Mouse (Mus musculus): Measurements from ENCODE around the gene Olfr1234. TPM values are rescaled to one million over a fixed set of nuclear protein-coding genes. Genes with fewer than 3 reads are reported as not detected.

Olfr1234 gene
- polyA plus RNA-seq (2021) = not detected

- ATAC-seq = no peak
- CTCF ChIA-PET = no interaction called here
- H3K27me3 ChIP-seq = no peaks in the 10 kb centered on the region
- no peak for TF ChIP-seq CTCF (IDR thresholded peaks at IDR 0.05)
- POLR2A ChIA-PET = no interaction called here
- in situ Hi-C loops (cut with MboI; ENCODE audit: low pct_unique_long_range_greater_than_20kb) = no loop called here
- DNase-seq (ENCODE audit: low read depth, low spot score) = no peak
Measured at GRCm38 (mm10) chr2:89364765-89365164, at the start of gene Olfr1234. Gene Olfr1234, minus strand, starts transcription at chr2:89364865.

DNA sequence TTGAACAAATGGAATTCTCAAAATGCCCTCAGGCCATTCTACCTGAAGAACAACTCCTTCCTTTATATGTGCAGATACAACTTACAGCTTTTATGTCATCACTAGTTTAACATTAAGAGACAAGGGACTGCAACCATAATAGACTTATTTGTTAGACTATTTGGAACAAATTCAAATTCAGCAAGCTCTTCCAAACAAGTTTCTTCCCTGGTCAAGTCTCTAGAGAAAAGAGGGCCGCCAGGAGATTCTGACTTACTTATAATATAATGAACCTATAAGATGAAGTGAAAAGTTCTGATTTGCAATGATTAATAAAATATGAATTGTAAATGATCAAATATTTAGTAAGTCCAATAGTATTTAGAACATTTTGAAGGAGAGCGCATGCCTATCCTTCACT, 44.9 kb upstream of the Olfr1234 start, which contains the start of gene Olfr1238:
TSS of gene Olfr1238 (minus strand) at position 101 of the 400 bp plus-strand sequence.
- no peak for DNase-seq (ENCODE audit: low read depth, low spot score)
- TF ChIP-seq CTCF (IDR thresholded peaks at IDR 0.05) = no peak
- CTCF ChIA-PET = no interaction called here
- no peaks in the 10 kb centered on the region for H3K27me3 ChIP-seq
- in situ Hi-C loops (cut with MboI; ENCODE audit: low pct_unique_long_range_greater_than_20kb) = no loop called here
- no peak for ATAC-seq
- POLR2A ChIA-PET = no interaction called here

DNA sequence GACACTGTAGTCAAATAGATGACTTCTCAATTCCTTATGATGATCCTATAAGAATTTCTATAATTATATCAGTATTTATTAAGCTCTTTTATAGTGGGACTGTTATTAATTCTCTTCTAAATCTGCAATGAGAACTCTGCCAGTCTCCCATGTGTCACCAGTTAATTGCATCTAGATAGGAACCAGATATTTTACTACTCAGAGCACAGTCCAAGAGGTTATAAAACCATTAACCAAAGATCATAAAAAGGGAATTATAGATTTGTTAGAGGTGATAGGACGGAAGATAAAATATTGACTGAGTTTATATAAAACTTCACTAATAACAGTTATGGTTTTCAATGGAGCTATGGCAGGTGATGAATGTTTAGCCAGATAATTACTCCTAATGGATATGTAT, 36.2 kb upstream of the Olfr1234 start:
- ChIA-PET POLR2A (no interaction called here), CTCF (no interaction called here)
- no peaks in the 10 kb centered on the region for H3K27me3 ChIP-seq
- ATAC-seq (no peak), DNase-seq (ENCODE audit: low read depth, low spot score) (no peak)
- TF ChIP-seq CTCF (IDR thresholded peaks at IDR 0.05) = no peak
- in situ Hi-C loops (cut with MboI; ENCODE audit: low pct_unique_long_range_greater_than_20kb) = no loop called here

DNA sequence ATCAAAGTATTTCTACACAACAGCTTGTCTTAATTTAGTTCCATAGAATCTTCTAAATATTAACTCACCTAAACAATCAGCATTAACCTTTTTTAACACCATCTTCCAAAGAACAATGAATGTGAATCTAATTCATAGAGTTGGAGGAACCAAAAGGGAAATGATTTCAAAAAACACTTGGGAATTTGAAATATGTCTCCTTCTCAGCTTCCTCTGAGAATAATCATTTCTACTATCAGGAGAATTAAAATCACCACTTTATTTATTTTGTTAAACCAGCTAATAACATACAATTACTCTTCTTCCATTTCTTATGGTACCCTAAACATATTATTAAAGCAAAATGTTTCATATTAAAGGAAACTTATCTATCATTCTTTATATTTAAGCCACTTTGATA, 22.4 kb downstream of the Olfr1234 start, which contains the start of gene Olfr1233:
TSS of gene Olfr1233 (minus strand) at position 101 of the 400 bp plus-strand sequence.
- ChIA-PET CTCF (no interaction called here), POLR2A (no interaction called here)
- H3K27me3 ChIP-seq = peaks cover 6% of the 10 kb centered on the region
- DNase-seq (ENCODE audit: low read depth, low spot score) (no peak), ATAC-seq (no peak)
- no peak for TF ChIP-seq CTCF (IDR thresholded peaks at IDR 0.05)
- in situ Hi-C loops (cut with MboI; ENCODE audit: low pct_unique_long_range_greater_than_20kb) = no loop called here

GRCm38 (mm10) chr2:89329575-89329974, 35.1 kb downstream of the Olfr1234 start, which contains the start of gene Olfr1232:
Gene Olfr1232, minus strand, starts transcription at chr2:89329675.
- no peak for DNase-seq (ENCODE audit: low read depth, low spot score)
- no peak for ATAC-seq
- ChIA-PET POLR2A (no interaction called here), CTCF (no interaction called here)
- no peaks in the 10 kb centered on the region for H3K27me3 ChIP-seq
- TF ChIP-seq CTCF (IDR thresholded peaks at IDR 0.05) = no peak
- in situ Hi-C loops (cut with MboI; ENCODE audit: low pct_unique_long_range_greater_than_20kb) = no loop called here

Other genes starting within 250 kb of the Olfr1234 start
- gene Olfr1221, start 247.6 kb downstream of the Olfr1234 start, polyA plus RNA-seq (2021) = not detected
- not detected for gene Olfr1222, start 231.8 kb downstream of the Olfr1234 start, polyA plus RNA-seq (2021)
- gene Olfr1223, start 213.3 kb downstream of the Olfr1234 start, polyA plus RNA-seq (2021) = not detected
- gene Olfr1224-ps1, start 200.8 kb downstream of the Olfr1234 start, polyA plus RNA-seq (2021) = not detected
- gene Olfr1225, start 190.2 kb downstream of the Olfr1234 start, polyA plus RNA-seq (2021) = not detected
- not detected for gene Olfr1226, start 164.8 kb downstream of the Olfr1234 start, polyA plus RNA-seq (2021)
- gene Olfr1228, start 110.8 kb downstream of the Olfr1234 start, polyA plus RNA-seq (2021) = not detected
- not detected for gene Olfr1229, start 76.9 kb downstream of the Olfr1234 start, polyA plus RNA-seq (2021)
- not detected for gene Olfr1230, start 67.6 kb downstream of the Olfr1234 start, polyA plus RNA-seq (2021)
- not detected for gene Olfr1231, start 57.8 kb downstream of the Olfr1234 start, polyA plus RNA-seq (2021)
- gene Olfr1232, start 35.2 kb downstream of the Olfr1234 start, polyA plus RNA-seq (2021) = not detected
- gene Olfr1233, start 22.5 kb downstream of the Olfr1234 start, polyA plus RNA-seq (2021) = not detected
- gene Olfr1238, start 44.8 kb upstream of the Olfr1234 start, polyA plus RNA-seq (2021) = not detected
- gene Olfr1239, start 55.5 kb upstream of the Olfr1234 start, polyA plus RNA-seq (2021) = not detected
- not detected for gene Olfr1240, start 78.1 kb upstream of the Olfr1234 start, polyA plus RNA-seq (2021)
- not detected for gene Olfr1241, start 122.3 kb upstream of the Olfr1234 start, polyA plus RNA-seq (2021)
- gene Olfr1242, start 133.5 kb upstream of the Olfr1234 start, polyA plus RNA-seq (2021) = not detected
- gene Olfr1243, start 166.6 kb upstream of the Olfr1234 start, polyA plus RNA-seq (2021) = not detected
- gene Olfr1245, start 213.6 kb upstream of the Olfr1234 start, polyA plus RNA-seq (2021) = not detected
- gene Olfr1246, start 228.3 kb upstream of the Olfr1234 start, polyA plus RNA-seq (2021) = not detected
- gene Olfr1247, start 249.3 kb upstream of the Olfr1234 start, polyA plus RNA-seq (2021) = 0.09 TPM